Mouse (Mus musculus) erythroblast, embryonic 14.5 days (primary cell): ENCODE results near the gene Olfr286.

Experiments used
- GATA1 ChIP-seq: IDR thresholded peaks from 2 replicates; pipeline ENCODE4 v1.6.1; 2012; ENCODE audit warnings: low read length, inconsistent platforms, mixed read lengths
- TAL1 ChIP-seq: IDR thresholded peaks from 3 replicates; pipeline ENCODE4 v1.6.1; 2012; ENCODE audit warnings: low read length, inconsistent platforms, mixed read lengths

DNA sequence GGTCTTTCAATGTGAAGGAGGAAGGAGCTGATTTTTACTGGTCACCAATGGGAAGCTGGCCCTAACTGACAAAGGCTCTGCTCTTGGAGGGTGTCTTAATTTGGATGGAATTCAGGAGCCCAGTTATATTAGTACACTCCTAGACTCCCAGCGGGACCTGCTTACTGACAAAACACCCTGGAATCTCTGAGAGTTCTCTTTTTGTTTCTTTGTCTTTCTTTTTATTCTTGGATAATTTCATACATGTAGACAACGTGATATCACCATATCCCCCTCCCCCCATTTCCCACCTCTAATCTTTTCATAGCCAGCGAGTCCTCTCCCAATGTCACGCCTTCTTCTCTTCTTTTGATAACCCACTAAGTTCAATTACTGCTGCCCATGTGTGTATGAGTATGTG lies at the start of gene Olfr286:
- TF ChIP-seq TAL1 (no peak), GATA1 (no peak)
